Mouse (Mus musculus): ENCODE results near the gene Pou3f3. TPM values are rescaled to one million over a fixed set of nuclear protein-coding genes. Genes with fewer than 3 reads are reported as not detected.

Pou3f3 gene
- polyA plus RNA-seq, 1 experiment from 2014 or later = not detected

GRCm38 (mm10) chr1:42684345-42684744, 11.2 kb upstream of the Pou3f3 start:
- ATAC-seq (no peak), DNase-seq (no peak)
- no peak overlapping the region for H3K4me3 ChIP-seq (ENCODE audit: low read depth, low read length)
- H3K27me3 ChIP-seq (ENCODE audit: insufficient read depth, low read length) = peaks cover 70% of the 10 kb centered on the region
- no peak overlapping the region for H3K9ac ChIP-seq (replicated peaks)
- no peaks in the 10 kb centered on the region for H3K4me1 ChIP-seq (ENCODE audit: insufficient read depth)
- H3K27ac ChIP-seq (ENCODE audit: low read depth) = no peak overlapping the region
- H3K4me2 ChIP-seq (ENCODE audit: low read depth, low read length) = no peak overlapping the region
- H3K9me3 ChIP-seq (ENCODE audit: low read length) = no peaks in the 10 kb centered on the region
- TF ChIP-seq CTCF (IDR thresholded peaks at IDR 0.05; ENCODE audit: low read depth) (no peak), EP300 (IDR thresholded peaks at IDR 0.05; ENCODE audit: low read depth) (no peak)
- H3K36me3 ChIP-seq (replicated peaks; ENCODE audit: insufficient read depth, low read length) = no peaks in the 10 kb centered on the region
- 2% methylated on average over 27 of the region's 27 CpGs for WGBS (ENCODE audit: insufficient replicate concordance)

DNA sequence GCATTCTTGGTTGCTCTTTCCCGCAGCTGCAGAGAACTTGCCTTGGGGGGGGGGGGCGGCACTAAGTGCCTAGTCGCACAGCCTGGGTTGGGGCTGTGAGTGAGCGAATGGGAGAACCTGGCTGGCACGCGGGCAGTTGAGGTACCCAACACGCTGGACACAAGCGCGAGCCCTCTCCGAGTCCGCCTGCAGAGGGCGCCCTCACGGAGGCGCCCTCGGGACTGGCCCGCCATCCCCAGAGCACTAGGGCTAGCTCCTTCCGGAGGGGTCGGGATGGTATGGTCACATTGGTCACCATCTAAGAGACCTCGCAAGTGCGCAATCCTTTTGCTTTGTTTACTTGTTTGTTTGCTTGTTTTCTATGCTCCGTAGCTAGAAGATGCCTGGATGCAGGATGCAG, 10.8 kb upstream of the Pou3f3 start:
- no peaks in the 10 kb centered on the region for H3K9me3 ChIP-seq (ENCODE audit: low read length)
- H3K4me1 ChIP-seq (ENCODE audit: insufficient read depth) = no peaks in the 10 kb centered on the region
- DNase-seq (no peak), ATAC-seq (no peak)
- TF ChIP-seq EP300 (IDR thresholded peaks at IDR 0.05; ENCODE audit: low read depth) = no peak
- TF ChIP-seq CTCF (IDR thresholded peaks at IDR 0.05; ENCODE audit: low read depth) = no peak
- no peaks in the 10 kb centered on the region for H3K36me3 ChIP-seq (replicated peaks; ENCODE audit: insufficient read depth, low read length)
- H3K27ac ChIP-seq (ENCODE audit: low read depth) = no peak overlapping the region
- H3K4me2 ChIP-seq (ENCODE audit: low read depth, low read length) = no peak overlapping the region
- 1% methylated on average over 20 of the region's 21 CpGs for WGBS (ENCODE audit: insufficient replicate concordance)
- no peak overlapping the region for H3K4me3 ChIP-seq (ENCODE audit: low read depth, low read length)
- peaks cover 67% of the 10 kb centered on the region for H3K27me3 ChIP-seq (ENCODE audit: insufficient read depth, low read length)
- H3K9ac ChIP-seq (replicated peaks) = no peak overlapping the region

- H3K36me3 ChIP-seq (replicated peaks; ENCODE audit: insufficient read depth, low read length) = no peaks in the 10 kb centered on the region
- no peak overlapping the region for H3K9ac ChIP-seq (replicated peaks)
- DNase-seq (no peak), ATAC-seq (no peak)
- no peaks in the 10 kb centered on the region for H3K9me3 ChIP-seq (ENCODE audit: low read length)
- no peak overlapping the region for H3K4me2 ChIP-seq (ENCODE audit: low read depth, low read length)
- no peak overlapping the region for H3K4me3 ChIP-seq (ENCODE audit: low read depth, low read length)
- H3K27ac ChIP-seq (ENCODE audit: low read depth) = no peak overlapping the region
- no peaks in the 10 kb centered on the region for H3K4me1 ChIP-seq (ENCODE audit: insufficient read depth)
- H3K27me3 ChIP-seq (ENCODE audit: insufficient read depth, low read length) = peaks cover 72% of the 10 kb centered on the region
- WGBS (ENCODE audit: insufficient replicate concordance) = 4% methylated on average over 11 of the region's 11 CpGs
- TF ChIP-seq CTCF (IDR thresholded peaks at IDR 0.05; ENCODE audit: low read depth) (no peak), EP300 (IDR thresholded peaks at IDR 0.05; ENCODE audit: low read depth) (no peak)
Measured at GRCm38 (mm10) chr1:42685321-42685960, 10.1 kb upstream of the Pou3f3 start.

- Histone ChIP-seq H3K4me3 (ENCODE audit: low read depth, low read length) (no peak overlapping the region), H3K36me3 (replicated peaks; ENCODE audit: insufficient read depth, low read length) (no peaks in the 10 kb centered on the region), H3K9ac (replicated peaks) (no peak overlapping the region), H3K9me3 (ENCODE audit: low read length) (no peaks in the 10 kb centered on the region), H3K27me3 (ENCODE audit: insufficient read depth, low read length) (peaks cover 78% of the 10 kb centered on the region), H3K4me2 (ENCODE audit: low read depth, low read length) (no peak overlapping the region), H3K27ac (ENCODE audit: low read depth) (no peak overlapping the region), H3K4me1 (ENCODE audit: insufficient read depth) (no peaks in the 10 kb centered on the region)
- no peak for ATAC-seq
- WGBS (ENCODE audit: insufficient replicate concordance) = 2% methylated on average over 53 of the region's 53 CpGs
- DNase-seq = no peak
- TF ChIP-seq EP300 (IDR thresholded peaks at IDR 0.05; ENCODE audit: low read depth) = no peak
- TF ChIP-seq CTCF (IDR thresholded peaks at IDR 0.05; ENCODE audit: low read depth) = no peak
Measured at GRCm38 (mm10) chr1:42686194-42687131, 9.1 kb upstream of the Pou3f3 start.

DNA sequence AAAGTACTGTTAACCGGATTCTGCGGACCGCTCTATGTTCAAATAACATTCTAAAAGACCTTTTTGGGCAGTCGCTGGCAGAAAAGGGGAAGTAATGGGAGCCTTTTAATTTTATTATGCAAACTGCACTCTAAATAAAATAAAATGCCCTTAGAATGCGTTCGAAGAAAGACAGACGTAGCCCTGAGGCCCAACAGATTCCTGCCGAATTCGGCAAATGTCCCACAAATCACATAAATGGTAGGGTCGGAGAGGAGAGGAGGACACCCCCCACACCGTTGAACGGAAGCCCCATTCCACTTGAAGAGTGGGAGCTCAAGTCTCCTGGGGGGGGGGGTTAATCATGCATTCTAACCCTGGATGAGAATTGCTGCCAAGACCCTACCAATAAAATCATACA, 8.3 kb upstream of the Pou3f3 start:
- WGBS (ENCODE audit: insufficient replicate concordance) = 2% methylated on average over 12 of the region's 12 CpGs
- TF ChIP-seq EP300 (IDR thresholded peaks at IDR 0.05; ENCODE audit: low read depth) = no peak
- no peak for TF ChIP-seq CTCF (IDR thresholded peaks at IDR 0.05; ENCODE audit: low read depth)
- Histone ChIP-seq H3K36me3 (replicated peaks; ENCODE audit: insufficient read depth, low read length) (no peaks in the 10 kb centered on the region), H3K27ac (ENCODE audit: low read depth) (no peak overlapping the region), H3K27me3 (ENCODE audit: insufficient read depth, low read length) (peaks cover 83% of the 10 kb centered on the region), H3K4me2 (ENCODE audit: low read depth, low read length) (no peak overlapping the region), H3K9ac (replicated peaks) (no peak overlapping the region), H3K9me3 (ENCODE audit: low read length) (no peaks in the 10 kb centered on the region), H3K4me1 (ENCODE audit: insufficient read depth) (no peaks in the 10 kb centered on the region), H3K4me3 (ENCODE audit: low read depth, low read length) (no peak overlapping the region)
- DNase-seq (no peak), ATAC-seq (no peak)

GRCm38 (mm10) chr1:42687756-42688540, 7.6 kb upstream of the Pou3f3 start:
- ATAC-seq (no peak), DNase-seq (no peak)
- Histone ChIP-seq H3K4me3 (ENCODE audit: low read depth, low read length) (no peak overlapping the region), H3K27me3 (ENCODE audit: insufficient read depth, low read length) (peaks cover 89% of the 10 kb centered on the region), H3K36me3 (replicated peaks; ENCODE audit: insufficient read depth, low read length) (no peaks in the 10 kb centered on the region), H3K27ac (ENCODE audit: low read depth) (no peak overlapping the region), H3K4me1 (ENCODE audit: insufficient read depth) (no peaks in the 10 kb centered on the region), H3K9ac (replicated peaks) (no peak overlapping the region), H3K9me3 (ENCODE audit: low read length) (no peaks in the 10 kb centered on the region), H3K4me2 (ENCODE audit: low read depth, low read length) (no peak overlapping the region)
- WGBS (ENCODE audit: insufficient replicate concordance) = 7% methylated on average over 7 of the region's 7 CpGs
- TF ChIP-seq CTCF (IDR thresholded peaks at IDR 0.05; ENCODE audit: low read depth) (no peak), EP300 (IDR thresholded peaks at IDR 0.05; ENCODE audit: low read depth) (no peak)
